Mouse (Mus musculus) G1E (cell line): ENCODE results near the gene Rgs14. TPM values are rescaled to one million over a fixed set of nuclear protein-coding genes. Genes with fewer than 3 reads are reported as not detected.

Experiments used
- ATAC-seq: 2 replicates; pipeline ENCODE4 v1.8.0; 2016; ENCODE audit warnings: mild to moderate bottlenecking; ENCODE audit not compliant: insufficient number of reproducible peaks, poor library complexity, low FRiP score, severe bottlenecking; ENCODE audit errors: extremely low read depth
- DNase-seq: peaks from one replicate; pipeline ENCODE4 v3.0.0; 2012; ENCODE audit warnings: low spot score
- H3K27me3 ChIP-seq: 2 replicates; pipeline ENCODE4 v1.6.1; 2012; ENCODE audit warnings: mild to moderate bottlenecking, low read length, inconsistent platforms; ENCODE audit not compliant: insufficient read depth
- H3K36me3 ChIP-seq: replicated peaks from 2 replicates; pipeline ENCODE3; 2012; ENCODE audit warnings: mild to moderate bottlenecking, inconsistent platforms
- H3K4me1 ChIP-seq: 2 replicates; pipeline ENCODE4 v1.6.1; 2012; ENCODE audit warnings: low read depth, low read length, inconsistent platforms, mixed read lengths; ENCODE audit not compliant: insufficient read depth
- H3K4me3 ChIP-seq: 2 replicates; pipeline ENCODE4 v1.5.1; 2012; ENCODE audit warnings: low read depth, mild to moderate bottlenecking, inconsistent platforms, low read length, moderate library complexity, mixed read lengths
- H3K9me3 ChIP-seq: replicated peaks from 2 replicates; pipeline ENCODE4 v1.6.1; 2012; ENCODE audit warnings: inconsistent platforms
- CTCF ChIP-seq: IDR thresholded peaks from 2 replicates; pipeline ENCODE4 v1.5.1; 2012; ENCODE audit warnings: low read depth, low read length, inconsistent platforms, mixed read lengths
- GATA1 ChIP-seq: IDR thresholded peaks from 2 replicates; pipeline ENCODE4 v1.6.1; 2012; ENCODE audit warnings: borderline replicate concordance, low read length, inconsistent platforms, mixed read lengths
- GATA2 ChIP-seq: IDR thresholded peaks from 2 replicates; pipeline ENCODE4 v1.6.1; 2012; ENCODE audit warnings: low read depth, low read length, inconsistent platforms, borderline replicate concordance
- POLR2AphosphoS5 ChIP-seq: IDR thresholded peaks from 2 replicates; pipeline ENCODE4 v1.6.1; 2012; ENCODE audit warnings: low read depth, low read length, inconsistent platforms; ENCODE audit not compliant: insufficient replicate concordance
- TAL1 ChIP-seq: conservative IDR thresholded peaks from 2 replicates; pipeline ENCODE4 v1.6.1; 2012; ENCODE audit warnings: low read depth, low read length, inconsistent platforms, mixed read lengths
- polyA plus RNA-seq: library from polyadenylated mRNA; stranded (reverse); fragments of >175 nt; gene quantifications from 2 replicates; pipeline ENCODE4 v1.2.3, GENCODE M21; 2012
- total RNA-seq, 2 experiments: library from RNA; stranded (forward) in 1 of 2; stranded (reverse) in 1 of 2; fragments of 200-1000 nt in 1 of 2; fragments of >200 nt in 1 of 2; fragmentation: Nextera tagmentation in 1 of 2; gene quantifications; 2 replicates each; pipeline ENCODE4 v1.2.3; 2014 to 2017

Rgs14 gene
- total and polyA plus RNA-seq, 3 experiments: 2.2 to 10.1 (median 6.6) TPM

DNA sequence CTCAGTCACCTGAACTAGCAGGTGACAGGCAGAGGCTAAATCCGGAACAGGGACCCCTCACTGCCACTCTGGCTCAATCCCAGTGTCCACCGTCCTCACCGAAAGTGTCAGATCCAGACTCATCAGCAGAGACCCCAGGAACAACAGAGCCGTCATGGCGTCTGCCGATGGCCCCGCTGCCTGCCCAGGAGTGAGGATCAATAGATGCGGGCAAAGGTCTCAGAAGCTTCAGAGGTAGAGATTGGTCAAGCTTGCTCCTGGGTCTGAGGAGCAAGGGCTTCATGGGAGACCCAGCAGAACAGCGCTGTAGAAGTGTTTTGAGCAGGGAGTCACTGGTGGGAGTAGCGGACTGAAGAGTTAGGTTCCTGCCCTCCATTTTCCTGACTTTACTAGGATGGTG lies 57.1 kb downstream of the Rgs14 start, which contains the start of gene F12:
F12 (minus strand) TSS at position 181 of the 400 bp plus-strand sequence.
- no peaks in the 10 kb centered on the region for H3K36me3 ChIP-seq
- no peaks in the 10 kb centered on the region for H3K9me3 ChIP-seq
- no peak for ATAC-seq
- TF ChIP-seq GATA1: no peak
- no peak for TF ChIP-seq GATA2
- no peak for TF ChIP-seq TAL1
- no peak for TF ChIP-seq POLR2AphosphoS5
- TF ChIP-seq CTCF: no peak
- peaks cover 4% of the 10 kb centered on the region for H3K4me1 ChIP-seq
- no peak within 1 kb of the TSS for H3K4me3 ChIP-seq
- H3K27me3 ChIP-seq: peaks cover 44% of the 10 kb centered on the region
- DNase-seq: no peak

DNA sequence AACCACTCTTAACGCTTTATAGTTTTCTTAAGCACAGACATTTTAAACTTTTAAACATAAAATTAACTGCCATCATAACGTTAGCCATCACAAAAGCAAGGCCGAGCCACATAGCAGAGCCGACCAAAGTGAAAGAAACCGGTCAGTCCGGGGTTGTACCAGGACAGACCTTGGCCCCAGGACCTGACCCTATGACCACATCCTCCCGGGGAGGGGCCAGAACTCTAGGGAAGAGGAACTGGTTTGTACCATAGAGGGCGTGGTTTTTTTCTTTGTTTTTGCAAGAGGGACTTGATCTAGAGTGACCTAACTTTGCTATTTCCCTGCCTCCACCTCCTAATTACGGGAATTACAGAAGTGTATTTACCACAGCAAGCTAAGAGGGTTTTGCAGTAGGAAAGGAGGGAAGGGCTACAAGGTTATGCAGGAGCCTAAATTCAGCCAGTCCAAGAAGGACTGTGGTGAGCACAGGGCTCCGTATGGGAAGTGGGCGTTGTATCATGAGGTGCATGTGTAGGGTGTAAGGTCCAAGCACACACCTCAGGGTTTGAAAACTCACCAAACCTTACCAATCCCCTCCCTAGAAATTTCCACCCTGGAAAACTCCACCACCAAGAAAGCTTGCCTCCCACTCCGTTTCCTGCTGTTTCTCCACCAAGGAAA lies 59.8 kb downstream of the Rgs14 start:
- no peaks in the 10 kb centered on the region for H3K9me3 ChIP-seq
- TF ChIP-seq GATA1: no peak
- H3K4me1 ChIP-seq: peaks cover 7% of the 10 kb centered on the region
- H3K27me3 ChIP-seq: peaks cover 44% of the 10 kb centered on the region
- H3K4me3 ChIP-seq: no peak overlapping the region
- ATAC-seq: no peak
- DNase-seq: no peak
- H3K36me3 ChIP-seq: no peaks in the 10 kb centered on the region

DNA sequence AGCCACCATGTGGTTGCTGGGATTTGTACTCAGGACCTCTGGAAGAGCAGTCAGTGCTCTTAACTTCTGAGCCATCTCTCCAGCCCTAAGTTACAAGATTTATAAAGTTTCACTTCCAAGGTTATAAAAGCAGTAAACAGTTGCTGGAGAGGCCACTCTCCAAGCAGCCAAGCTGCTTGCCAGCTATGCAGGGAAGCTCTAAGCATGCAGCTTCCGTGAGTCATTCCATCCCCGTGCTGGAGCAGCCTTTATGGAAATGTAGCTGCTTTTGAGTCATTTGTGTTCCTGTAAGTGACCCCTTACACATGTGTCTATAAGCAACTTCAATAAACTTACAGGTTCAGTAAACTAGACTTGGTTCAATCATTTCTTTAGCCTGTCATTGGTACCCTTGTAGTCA lies 61.0 kb downstream of the Rgs14 start:
- H3K36me3 ChIP-seq: no peaks in the 10 kb centered on the region
- no peak for ATAC-seq
- H3K27me3 ChIP-seq: peaks cover 41% of the 10 kb centered on the region
- peaks cover 7% of the 10 kb centered on the region for H3K4me1 ChIP-seq
- no peak for TF ChIP-seq CTCF
- TF ChIP-seq TAL1: no peak
- TF ChIP-seq GATA1: no peak
- TF ChIP-seq GATA2: no peak
- TF ChIP-seq POLR2AphosphoS5: no peak
- H3K9me3 ChIP-seq: no peaks in the 10 kb centered on the region
- no peak for DNase-seq
- H3K4me3 ChIP-seq: no peak overlapping the region

DNA sequence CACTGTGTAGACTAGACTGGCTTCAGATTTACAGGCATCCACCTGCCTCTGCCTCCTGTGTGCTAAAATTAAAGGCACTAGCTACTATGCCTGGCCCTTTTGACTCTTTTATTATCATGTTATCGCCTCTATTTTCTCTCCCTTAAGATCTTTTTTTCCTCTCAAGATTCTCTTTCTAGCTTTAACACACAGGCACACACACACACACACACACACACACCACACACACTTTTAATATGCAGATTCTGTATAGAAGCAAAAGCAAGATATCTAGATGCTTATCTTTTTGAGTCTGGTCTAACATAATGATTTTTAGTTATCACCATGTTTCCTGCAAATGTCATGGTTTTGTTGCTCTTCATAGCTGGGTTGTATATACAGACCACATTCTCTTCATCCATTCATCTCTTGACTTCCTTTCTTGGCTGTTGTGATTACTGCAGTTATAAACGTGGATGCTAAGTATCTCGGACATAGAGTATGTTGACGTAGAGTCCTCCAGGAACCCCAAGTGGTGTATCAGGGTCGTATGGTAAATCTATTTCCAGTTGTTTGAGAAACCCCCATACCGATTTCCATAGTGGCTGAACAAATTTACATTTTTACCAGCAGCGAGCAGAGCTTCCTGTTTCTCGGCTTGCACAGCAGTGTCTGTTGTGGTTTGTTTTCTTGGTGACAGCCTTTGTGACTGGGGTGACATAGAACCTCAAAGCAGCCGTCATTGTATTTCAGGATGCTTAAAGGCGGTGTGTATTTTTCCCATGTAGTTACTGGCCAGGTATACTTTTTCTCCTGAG lies 62.6 kb downstream of the Rgs14 start:
- no peak for ATAC-seq
- H3K27me3 ChIP-seq: peaks cover 28% of the 10 kb centered on the region
- TF ChIP-seq CTCF (no peak), POLR2AphosphoS5 (no peak), GATA1 (no peak)
- H3K4me3 ChIP-seq: no peak overlapping the region
- DNase-seq: no peak
- H3K4me1 ChIP-seq: peaks cover 7% of the 10 kb centered on the region
- no peaks in the 10 kb centered on the region for H3K9me3 ChIP-seq
- H3K36me3 ChIP-seq: no peaks in the 10 kb centered on the region

Other genes with a start within 250 kb of the Rgs14 start
- gene Gm17617, start 236.2 kb upstream of the Rgs14 start, total RNA-seq (2014; fragmentation: Nextera tagmentation): not detected in 2 replicates
- gene Gm17617, start 236.2 kb upstream of the Rgs14 start, total RNA-seq (2017): not detected in 2 replicates
- gene Gm17617, start 236.2 kb upstream of the Rgs14 start, polyA plus RNA-seq: not detected in 2 replicates
- gene Fgfr4, start 217.1 kb upstream of the Rgs14 start, total RNA-seq (2014; fragmentation: Nextera tagmentation): not detected in 2 replicates
- 0.05 TPM in 1 of 2 replicates, not detected in the other for gene Fgfr4, start 217.1 kb upstream of the Rgs14 start, total RNA-seq (2017)
- gene Fgfr4, start 217.1 kb upstream of the Rgs14 start, polyA plus RNA-seq: not detected in 2 replicates
- 99.3 and 111 TPM in 2 replicates for gene Nsd1, start 159.9 kb upstream of the Rgs14 start, total RNA-seq (2014; fragmentation: Nextera tagmentation)
- gene Nsd1, start 159.9 kb upstream of the Rgs14 start, total RNA-seq (2017): 52.9 and 64.1 TPM in 2 replicates
- 11.6 and 14.8 TPM in 2 replicates for gene Nsd1, start 159.9 kb upstream of the Rgs14 start, polyA plus RNA-seq
- gene Prelid1, start 49.2 kb upstream of the Rgs14 start, total RNA-seq (2014; fragmentation: Nextera tagmentation): 826 and 898 TPM in 2 replicates
- 325 and 333 TPM in 2 replicates for gene Prelid1, start 49.2 kb upstream of the Rgs14 start, total RNA-seq (2017)
- gene Prelid1, start 49.2 kb upstream of the Rgs14 start, polyA plus RNA-seq: 395 and 733 TPM in 2 replicates
- 35.2 and 67.7 TPM in 2 replicates for gene Rab24, start 47.8 kb upstream of the Rgs14 start, total RNA-seq (2014; fragmentation: Nextera tagmentation)
- 70.2 and 104 TPM in 2 replicates for gene Rab24, start 47.8 kb upstream of the Rgs14 start, total RNA-seq (2017)
- 136 and 138 TPM in 2 replicates for gene Rab24, start 47.8 kb upstream of the Rgs14 start, polyA plus RNA-seq
- gene Mxd3, start 39.9 kb upstream of the Rgs14 start, total RNA-seq (2014; fragmentation: Nextera tagmentation): 0.87 and 33.8 TPM in 2 replicates
- 8.3 and 10.8 TPM in 2 replicates for gene Mxd3, start 39.9 kb upstream of the Rgs14 start, total RNA-seq (2017)
- 3.8 and 4.7 TPM in 2 replicates for gene Mxd3, start 39.9 kb upstream of the Rgs14 start, polyA plus RNA-seq
- 68.4 and 77.7 TPM in 2 replicates for gene Lman2, start 6.9 kb upstream of the Rgs14 start, total RNA-seq (2014; fragmentation: Nextera tagmentation)
- gene Lman2, start 6.9 kb upstream of the Rgs14 start, total RNA-seq (2017): 76.9 and 91.1 TPM in 2 replicates
- gene Lman2, start 6.9 kb upstream of the Rgs14 start, polyA plus RNA-seq: 41.1 and 124 TPM in 2 replicates
- not detected in 2 replicates for gene Slc34a1, start 28.5 kb downstream of the Rgs14 start, total RNA-seq (2014; fragmentation: Nextera tagmentation)
- gene Slc34a1, start 28.5 kb downstream of the Rgs14 start, total RNA-seq (2017): 0.06 and 0.93 TPM in 2 replicates
- gene Slc34a1, start 28.5 kb downstream of the Rgs14 start, polyA plus RNA-seq: not detected in 2 replicates
- not detected in 2 replicates for gene Pfn3, start 45.5 kb downstream of the Rgs14 start, total RNA-seq (2014; fragmentation: Nextera tagmentation)
- gene Pfn3, start 45.5 kb downstream of the Rgs14 start, total RNA-seq (2017): not detected in 2 replicates
- not detected in 2 replicates for gene Pfn3, start 45.5 kb downstream of the Rgs14 start, polyA plus RNA-seq
- gene F12, start 57.1 kb downstream of the Rgs14 start, total RNA-seq (2014; fragmentation: Nextera tagmentation): not detected in 2 replicates
- gene F12, start 57.1 kb downstream of the Rgs14 start, total RNA-seq (2017): 0.05 TPM in 1 of 2 replicates, not detected in the other
- gene F12, start 57.1 kb downstream of the Rgs14 start, polyA plus RNA-seq: not detected in 2 replicates
- 23.0 and 27.5 TPM in 2 replicates for gene Grk6, start 75.3 kb downstream of the Rgs14 start, total RNA-seq (2014; fragmentation: Nextera tagmentation)
- 48.9 and 53.9 TPM in 2 replicates for gene Grk6, start 75.3 kb downstream of the Rgs14 start, total RNA-seq (2017)
- gene Grk6, start 75.3 kb downstream of the Rgs14 start, polyA plus RNA-seq: 42.6 and 46.0 TPM in 2 replicates
- 0.53 TPM in 1 of 2 replicates, not detected in the other for gene Prr7, start 94.5 kb downstream of the Rgs14 start, total RNA-seq (2014; fragmentation: Nextera tagmentation)
- gene Prr7, start 94.5 kb downstream of the Rgs14 start, total RNA-seq (2017): 0.44 and 1.6 TPM in 2 replicates
- 1.6 and 2.7 TPM in 2 replicates for gene Prr7, start 94.5 kb downstream of the Rgs14 start, polyA plus RNA-seq
- not detected in 2 replicates for gene Dbn1, start 118.4 kb downstream of the Rgs14 start, total RNA-seq (2014; fragmentation: Nextera tagmentation)
- gene Dbn1, start 118.4 kb downstream of the Rgs14 start, total RNA-seq (2017): 0.23 and 0.33 TPM in 2 replicates
- gene Dbn1, start 118.4 kb downstream of the Rgs14 start, polyA plus RNA-seq: 0.25 and 0.30 TPM in 2 replicates
- 19.9 and 20.0 TPM in 2 replicates for gene Pdlim7, start 143.9 kb downstream of the Rgs14 start, total RNA-seq (2014; fragmentation: Nextera tagmentation)
- gene Pdlim7, start 143.9 kb downstream of the Rgs14 start, total RNA-seq (2017): 8.5 and 13.5 TPM in 2 replicates
- gene Pdlim7, start 143.9 kb downstream of the Rgs14 start, polyA plus RNA-seq: 52.5 and 61.7 TPM in 2 replicates
- 1.6 and 1.7 TPM in 2 replicates for gene Dok3, start 159.6 kb downstream of the Rgs14 start, total RNA-seq (2014; fragmentation: Nextera tagmentation)
- 8.4 and 8.8 TPM in 2 replicates for gene Dok3, start 159.6 kb downstream of the Rgs14 start, total RNA-seq (2017)
- gene Dok3, start 159.6 kb downstream of the Rgs14 start, polyA plus RNA-seq: 11.6 and 14.4 TPM in 2 replicates
- 51.5 and 60.8 TPM in 2 replicates for gene Ddx41, start 166.9 kb downstream of the Rgs14 start, total RNA-seq (2014; fragmentation: Nextera tagmentation)
- gene Ddx41, start 166.9 kb downstream of the Rgs14 start, total RNA-seq (2017): 59.1 and 67.7 TPM in 2 replicates
- 101 and 104 TPM in 2 replicates for gene Ddx41, start 166.9 kb downstream of the Rgs14 start, polyA plus RNA-seq
- gene Fam193b, start 201.4 kb downstream of the Rgs14 start, total RNA-seq (2014; fragmentation: Nextera tagmentation): 54.4 and 65.4 TPM in 2 replicates
- gene Fam193b, start 201.4 kb downstream of the Rgs14 start, total RNA-seq (2017): 23.3 and 25.8 TPM in 2 replicates
- gene Fam193b, start 201.4 kb downstream of the Rgs14 start, polyA plus RNA-seq: 57.3 and 68.0 TPM in 2 replicates
- 46.5 and 56.7 TPM in 2 replicates for gene Tmed9, start 204.0 kb downstream of the Rgs14 start, total RNA-seq (2014; fragmentation: Nextera tagmentation)
- gene Tmed9, start 204.0 kb downstream of the Rgs14 start, total RNA-seq (2017): 100 and 102 TPM in 2 replicates
- 149 and 172 TPM in 2 replicates for gene Tmed9, start 204.0 kb downstream of the Rgs14 start, polyA plus RNA-seq
- 7.4 and 10.6 TPM in 2 replicates for gene B4galt7, start 230.2 kb downstream of the Rgs14 start, total RNA-seq (2014; fragmentation: Nextera tagmentation)
- 16.7 and 17.6 TPM in 2 replicates for gene B4galt7, start 230.2 kb downstream of the Rgs14 start, total RNA-seq (2017)
- 15.2 and 15.4 TPM in 2 replicates for gene B4galt7, start 230.2 kb downstream of the Rgs14 start, polyA plus RNA-seq